Mouse (Mus musculus) left cerebral cortex, adult 11 months (tissue): ENCODE measurements around the gene Elfn2.

Experiments
- DNase-seq: peaks from one replicate; pipeline ENCODE4 v3.0.0; 2022; ENCODE audit warnings: low spot score

Elfn2 gene

GRCm38 (mm10) chr15:78720532-78720931 is 2.0 kb upstream of the Elfn2 start:
- no peak for DNase-seq

GRCm38 (mm10) chr15:78720094-78720493 is 1.5 kb upstream of the Elfn2 start:
- no peak for DNase-seq

GRCm38 (mm10) chr15:78719416-78719815 is 845 bp upstream of the Elfn2 start:
- DNase-seq, result no peak

GRCm38 (mm10) chr15:78716936-78717335 is 1.6 kb downstream of the Elfn2 start:
- no peak for DNase-seq

GRCm38 (mm10) chr15:78715856-78716255 is 2.7 kb downstream of the Elfn2 start:
- no peak for DNase-seq

GRCm38 (mm10) chr15:78713751-78714150 is 4.8 kb downstream of the Elfn2 start:
- DNase-seq, result no peak

- no peak for DNase-seq
Observed at GRCm38 (mm10) chr15:78712335-78713258, 6.0 kb downstream of the Elfn2 start.

GRCm38 (mm10) chr15:78711935-78712334 is 6.6 kb downstream of the Elfn2 start:
- peak; percentile 73 for DNase-seq

- DNase-seq, result no peak
Observed at GRCm38 (mm10) chr15:78710634-78711033, 7.9 kb downstream of the Elfn2 start.

GRCm38 (mm10) chr15:78709767-78710166 is 8.8 kb downstream of the Elfn2 start:
- DNase-seq, result no peak

- DNase-seq, result no peak
Observed at GRCm38 (mm10) chr15:78706630-78707029, 11.9 kb downstream of the Elfn2 start.

- no peak for DNase-seq
Observed at GRCm38 (mm10) chr15:78704824-78705223, 13.7 kb downstream of the Elfn2 start.

GRCm38 (mm10) chr15:78704007-78704406 is 14.6 kb downstream of the Elfn2 start:
- no peak for DNase-seq

- DNase-seq, result no peak
Observed at GRCm38 (mm10) chr15:78700420-78700819, 18.2 kb downstream of the Elfn2 start.

- DNase-seq, result no peak
Observed at GRCm38 (mm10) chr15:78699513-78699912, 19.1 kb downstream of the Elfn2 start.

- DNase-seq, result no peak
Observed at GRCm38 (mm10) chr15:78698491-78699135, 20.0 kb downstream of the Elfn2 start.

- DNase-seq, result no peak
Observed at GRCm38 (mm10) chr15:78698084-78698483, 20.5 kb downstream of the Elfn2 start.

GRCm38 (mm10) chr15:78695745-78696144 is 22.8 kb downstream of the Elfn2 start:
- DNase-seq, result no peak

- DNase-seq, result no peak
Observed at GRCm38 (mm10) chr15:78692505-78692904, 26.1 kb downstream of the Elfn2 start.

GRCm38 (mm10) chr15:78690716-78691115 is 27.9 kb downstream of the Elfn2 start:
- DNase-seq, result no peak

- no peak for DNase-seq
Observed at GRCm38 (mm10) chr15:78686910-78687309, 31.7 kb downstream of the Elfn2 start.

- no peak for DNase-seq
Observed at GRCm38 (mm10) chr15:78684111-78684510, 34.5 kb downstream of the Elfn2 start.

GRCm38 (mm10) chr15:78683474-78683873 is 35.1 kb downstream of the Elfn2 start:
- no peak for DNase-seq
